Mouse (Mus musculus): ENCODE results near the gene Clock.

DNA sequence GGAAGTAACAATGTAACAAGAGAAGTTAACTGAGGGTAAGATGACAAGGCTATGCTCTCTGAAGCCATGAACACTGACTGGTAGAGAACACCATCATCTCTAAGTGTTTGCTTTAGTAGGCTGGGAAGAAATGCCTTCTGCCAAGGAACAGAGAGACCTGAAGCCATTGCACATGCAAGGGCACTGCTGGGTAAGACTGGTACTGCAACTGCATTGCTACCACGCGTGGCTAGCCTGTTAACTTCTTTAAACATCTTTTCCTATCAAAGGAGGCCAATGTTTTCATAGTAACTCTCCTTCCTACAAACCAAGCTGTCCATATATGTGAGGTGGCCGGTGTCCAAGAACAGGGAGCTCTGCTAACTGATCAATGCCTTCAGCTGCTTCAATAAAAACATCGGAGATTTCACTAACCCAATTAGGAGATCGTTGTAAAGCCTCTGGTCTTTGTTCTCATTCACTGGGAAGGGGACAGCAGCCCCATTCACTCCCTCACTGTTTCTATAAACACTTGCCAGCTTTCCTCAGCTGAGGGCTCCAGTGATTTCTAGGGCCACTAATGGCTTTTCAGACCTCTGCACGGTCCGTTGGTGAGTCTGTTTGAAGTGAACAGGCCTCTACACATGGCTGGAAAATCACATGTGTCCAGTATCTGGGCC is 47.5 kb upstream of the Clock start:
- TF ChIP-seq CTCF (IDR thresholded peaks at IDR 0.05; ENCODE audit: borderline replicate concordance, insufficient read depth, low read length) (no peak), POLR2A (IDR thresholded peaks at IDR 0.05; ENCODE audit: low read depth, low read length) (no peak)
